Mouse (Mus musculus) forebrain, embryonic 11.5 days (tissue): ENCODE data around the gene Mmel1. TPM values are rescaled to one million over a fixed set of nuclear protein-coding genes. Genes with fewer than 3 reads are reported as not detected.

Experiments
- ATAC-seq: fragments of 200-750 bp; cut with Nextera tagmentation; replicated peaks from 2 replicates; pipeline ENCODE4 v1.8.0; 2017; ENCODE audit warnings: moderate TSS enrichment; ENCODE audit not compliant: low FRiP score
- DNase-seq: peaks from one replicate; pipeline ENCODE4 v3.0.0-alpha.2; 2017; ENCODE audit warnings: low spot score
- H3K27ac ChIP-seq: fragments of 300-500 bp; sonication (generic); 2 replicates; pipeline ENCODE4 v1.5.1; 2014; ENCODE audit warnings: low read depth, low read length
- H3K27me3 ChIP-seq: fragments of 300-500 bp; sonication (generic); 2 replicates; pipeline ENCODE4 v1.6.1; 2014; ENCODE audit warnings: mild to moderate bottlenecking, low read length, mixed read lengths; ENCODE audit not compliant: control insufficient read depth, insufficient read depth
- H3K36me3 ChIP-seq: fragments of 300-500 bp; sonication (generic); 2 replicates; pipeline ENCODE4 v1.6.1; 2014; ENCODE audit warnings: mild to moderate bottlenecking, low read length, moderate library complexity, mixed read lengths; ENCODE audit not compliant: control insufficient read depth, insufficient read depth
- H3K4me1 ChIP-seq: fragments of 300-500 bp; sonication (generic); replicated peaks from 2 replicates; pipeline ENCODE4 v1.6.1; 2014; ENCODE audit warnings: low read length, mixed read lengths; ENCODE audit not compliant: control insufficient read depth, insufficient read depth
- H3K4me2 ChIP-seq: fragments of 300-500 bp; sonication (generic); 2 replicates; pipeline ENCODE4 v1.6.1; 2014; ENCODE audit warnings: low read depth, mild to moderate bottlenecking, low read length, moderate library complexity, mixed read lengths; ENCODE audit not compliant: severe bottlenecking
- H3K4me3 ChIP-seq: fragments of 300-500 bp; sonication (generic); 2 replicates; pipeline ENCODE4 v1.5.1; 2014; ENCODE audit warnings: low read depth, low read length
- H3K9ac ChIP-seq: fragments of 300-500 bp; sonication (generic); 2 replicates; pipeline ENCODE4 v1.6.1; 2014; ENCODE audit warnings: low read length
- H3K9me3 ChIP-seq: fragments of 300-500 bp; sonication (generic); 2 replicates; pipeline ENCODE4 v1.6.1; 2016; ENCODE audit warnings: low read length, mixed read lengths; ENCODE audit not compliant: control insufficient read depth
- WGBS: fragments of 180-500 bp; shearing (Covaris S2); extraction: QIAGEN DNeasy Blood & Tissue Kit; methylation state at CpG from one replicate; pipeline ENCODE4 v1.1.7; 2014; 5-methylcytosine and 5-hydroxymethylcytosine counted together
- polyA plus RNA-seq: library from polyadenylated mRNA; unstranded; fragments of >200 nt; fragmentation: Nextera tagmentation; extraction: Ambion mirVana; gene quantifications from 2 replicates; pipeline ENCODE4 v1.2.1, GENCODE M21; 2014

The Mmel1 gene
- polyA plus RNA-seq, 1 experiment from 2014 or later: 0.21 TPM

DNA sequence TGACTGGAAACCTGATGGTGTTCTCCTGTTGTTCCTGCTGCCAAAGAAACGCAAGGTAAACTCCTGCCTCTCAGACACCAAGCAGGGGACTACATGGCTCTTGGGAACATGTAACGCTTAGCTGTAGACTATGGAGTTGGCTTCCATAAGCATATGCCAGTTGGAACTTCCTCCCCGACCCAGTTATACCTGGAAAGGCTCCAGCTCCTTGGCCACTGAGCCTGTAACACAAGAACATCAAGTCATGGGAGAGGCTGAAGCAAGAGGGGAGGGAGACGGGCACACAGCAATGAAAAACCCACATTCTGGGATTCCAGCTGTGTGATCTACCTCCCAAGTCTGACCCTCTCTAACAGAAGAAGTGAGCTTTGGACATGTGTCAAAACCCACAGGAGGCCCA is 52.9 kb downstream of the Mmel1 start:
- no peaks in the 10 kb centered on the region for H3K27me3 ChIP-seq
- H3K4me3 ChIP-seq: no peak overlapping the region
- H3K27ac ChIP-seq: no peak overlapping the region
- DNase-seq: no peak
- no peaks in the 10 kb centered on the region for H3K9me3 ChIP-seq
- no peak for ATAC-seq
- WGBS: 84% methylated on average over 4 of the region's 4 CpGs
- H3K9ac ChIP-seq: no peak overlapping the region
- no peaks in the 10 kb centered on the region for H3K4me1 ChIP-seq
- H3K36me3 ChIP-seq: no peaks in the 10 kb centered on the region
- H3K4me2 ChIP-seq: no peak overlapping the region

DNA sequence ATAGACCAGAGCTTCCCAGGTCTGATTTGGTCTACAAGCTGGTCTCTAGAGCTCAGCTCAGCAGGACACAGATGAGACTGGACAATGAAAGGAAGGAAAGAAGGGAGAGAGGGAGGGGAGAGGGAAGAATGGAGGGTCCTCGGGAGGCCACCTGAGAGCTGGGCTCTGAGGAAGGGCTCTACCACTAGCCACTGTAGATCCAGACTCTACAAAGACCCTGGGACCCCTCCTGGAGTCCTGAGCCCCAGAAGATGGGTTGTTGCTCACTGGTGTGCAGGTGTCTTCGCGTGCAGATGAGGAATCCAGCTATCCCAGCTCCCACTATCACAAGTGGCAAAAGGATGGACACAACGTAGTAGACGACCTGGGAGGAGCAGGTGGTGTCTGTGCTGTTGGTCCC is 53.5 kb downstream of the Mmel1 start:
- WGBS: 85% methylated on average over 5 of the region's 5 CpGs
- no peak for DNase-seq
- no peak overlapping the region for H3K4me3 ChIP-seq
- no peak overlapping the region for H3K9ac ChIP-seq
- no peaks in the 10 kb centered on the region for H3K27me3 ChIP-seq
- H3K4me1 ChIP-seq: no peaks in the 10 kb centered on the region
- ATAC-seq: no peak
- no peak overlapping the region for H3K27ac ChIP-seq
- H3K36me3 ChIP-seq: no peaks in the 10 kb centered on the region
- H3K4me2 ChIP-seq: no peak overlapping the region
- H3K9me3 ChIP-seq: no peaks in the 10 kb centered on the region

DNA sequence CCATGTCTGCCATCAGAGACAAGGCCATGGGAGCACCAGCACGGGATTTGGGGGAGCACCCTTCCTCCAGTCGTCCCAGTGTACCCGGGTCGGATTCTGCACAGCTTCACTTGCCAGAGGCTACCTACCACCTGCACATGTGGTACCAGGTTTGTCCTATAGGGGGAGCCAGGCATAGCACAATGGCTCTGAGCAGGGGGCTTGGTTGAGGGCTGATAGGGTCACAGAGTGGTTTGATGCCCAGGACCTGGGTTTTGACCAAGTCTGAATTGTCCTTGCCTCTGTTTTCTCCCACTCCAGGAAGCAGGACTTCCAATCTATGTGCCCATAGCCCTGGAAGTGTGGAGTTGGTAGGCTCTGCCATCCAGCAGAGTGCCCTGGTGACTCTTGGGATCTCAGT is 56.0 kb downstream of the Mmel1 start:
- Histone ChIP-seq H3K4me1 (no peaks in the 10 kb centered on the region), H3K4me2 (no peak overlapping the region), H3K4me3 (no peak overlapping the region), H3K36me3 (no peaks in the 10 kb centered on the region), H3K27ac (no peak overlapping the region), H3K9ac (no peak overlapping the region), H3K27me3 (no peaks in the 10 kb centered on the region), H3K9me3 (no peaks in the 10 kb centered on the region)
- DNase-seq (no peak), ATAC-seq (no peak)
- 64% methylated on average over 4 of the region's 4 CpGs for WGBS

DNA sequence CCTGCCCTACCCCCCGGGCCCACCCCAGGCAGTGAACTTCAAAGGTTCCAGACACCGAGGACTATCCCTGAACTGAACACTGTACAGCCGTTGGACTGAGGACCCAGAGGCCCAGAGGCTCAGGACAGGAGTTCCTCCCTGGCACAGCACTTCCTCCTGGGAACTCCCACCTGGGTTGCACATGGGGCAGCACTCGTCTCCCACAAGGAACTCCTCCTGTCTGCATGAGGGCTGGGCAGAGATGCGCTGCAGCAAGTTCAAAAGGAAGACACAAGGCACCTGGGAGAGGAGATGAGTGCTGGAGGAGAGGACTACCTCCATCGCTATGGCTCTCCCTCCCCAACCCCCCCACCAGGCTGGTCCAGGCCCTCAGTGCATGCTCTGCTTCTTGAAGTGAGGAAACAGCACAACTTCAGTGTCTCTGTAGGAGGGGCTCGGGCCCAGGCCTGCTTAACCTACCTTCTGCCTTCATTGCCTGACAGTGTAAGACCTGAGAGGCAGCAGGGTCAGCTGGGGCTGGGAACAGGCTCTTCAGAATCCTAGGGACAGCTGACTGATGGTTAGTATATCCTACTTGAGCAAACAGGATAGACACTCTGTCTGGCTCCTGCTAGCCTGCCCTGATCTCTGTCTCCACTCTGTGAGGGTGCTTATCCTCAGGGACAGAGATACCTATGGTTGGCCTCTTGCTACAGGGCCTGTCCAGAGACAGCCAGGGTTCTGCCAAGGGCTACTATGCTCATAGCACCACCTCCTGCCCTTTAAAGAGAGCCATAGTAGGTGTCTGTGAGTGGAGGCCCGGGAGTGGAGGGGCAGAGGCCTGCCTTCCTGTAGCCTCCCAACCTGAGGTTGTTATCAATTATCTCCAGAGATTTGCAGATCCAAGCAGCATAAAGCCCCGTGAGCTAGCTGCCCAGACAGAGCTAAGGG is 57.8 kb downstream of the Mmel1 start:
- ATAC-seq (no peak), DNase-seq (no peak)
- H3K9ac ChIP-seq: no peak overlapping the region
- no peaks in the 10 kb centered on the region for H3K27me3 ChIP-seq
- H3K4me1 ChIP-seq: no peaks in the 10 kb centered on the region
- H3K4me2 ChIP-seq: no peak overlapping the region
- H3K9me3 ChIP-seq: no peaks in the 10 kb centered on the region
- WGBS: 65% methylated on average over 9 of the region's 9 CpGs
- 0 out of 2 replicates have a peak overlapping the region, but pooled peaks have one; percentile 0 for H3K4me3 ChIP-seq
- peak overlapping the region; percentile 13; the same call in 1 of the 2 replicates for H3K27ac ChIP-seq
- H3K36me3 ChIP-seq: no peaks in the 10 kb centered on the region

DNA sequence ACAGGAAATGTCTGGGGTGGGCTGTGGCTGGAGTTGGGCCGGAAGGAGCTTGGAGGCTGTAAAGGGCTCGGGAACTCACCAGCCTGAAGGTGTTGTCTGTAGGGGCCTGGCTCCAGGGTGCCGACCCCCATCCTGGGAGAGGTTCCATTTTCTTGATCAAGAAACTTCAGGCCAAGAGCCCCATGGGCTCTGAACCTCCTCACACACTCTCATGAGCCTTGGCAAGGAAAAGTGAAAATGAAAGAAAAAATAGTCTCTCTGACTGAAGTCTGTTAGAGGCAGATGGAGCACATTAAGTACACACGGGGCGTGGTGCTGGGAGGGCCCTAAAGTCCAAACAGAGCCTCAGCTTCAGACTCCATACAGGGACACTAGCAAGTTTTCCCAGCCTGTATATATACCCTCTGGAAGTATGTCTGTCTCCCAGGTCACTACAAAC is 58.5 kb downstream of the Mmel1 start:
- H3K4me1 ChIP-seq: no peaks in the 10 kb centered on the region
- no peaks in the 10 kb centered on the region for H3K9me3 ChIP-seq
- no peaks in the 10 kb centered on the region for H3K27me3 ChIP-seq
- no peaks in the 10 kb centered on the region for H3K36me3 ChIP-seq
- 65% methylated on average over 5 of the region's 5 CpGs for WGBS
- no peak for DNase-seq
- no peak overlapping the region for H3K9ac ChIP-seq
- peak overlapping the region; percentile 13; the same call in 1 of the 2 replicates for H3K27ac ChIP-seq
- H3K4me3 ChIP-seq: no peak overlapping the region
- no peak for ATAC-seq
- H3K4me2 ChIP-seq: no peak overlapping the region

DNA sequence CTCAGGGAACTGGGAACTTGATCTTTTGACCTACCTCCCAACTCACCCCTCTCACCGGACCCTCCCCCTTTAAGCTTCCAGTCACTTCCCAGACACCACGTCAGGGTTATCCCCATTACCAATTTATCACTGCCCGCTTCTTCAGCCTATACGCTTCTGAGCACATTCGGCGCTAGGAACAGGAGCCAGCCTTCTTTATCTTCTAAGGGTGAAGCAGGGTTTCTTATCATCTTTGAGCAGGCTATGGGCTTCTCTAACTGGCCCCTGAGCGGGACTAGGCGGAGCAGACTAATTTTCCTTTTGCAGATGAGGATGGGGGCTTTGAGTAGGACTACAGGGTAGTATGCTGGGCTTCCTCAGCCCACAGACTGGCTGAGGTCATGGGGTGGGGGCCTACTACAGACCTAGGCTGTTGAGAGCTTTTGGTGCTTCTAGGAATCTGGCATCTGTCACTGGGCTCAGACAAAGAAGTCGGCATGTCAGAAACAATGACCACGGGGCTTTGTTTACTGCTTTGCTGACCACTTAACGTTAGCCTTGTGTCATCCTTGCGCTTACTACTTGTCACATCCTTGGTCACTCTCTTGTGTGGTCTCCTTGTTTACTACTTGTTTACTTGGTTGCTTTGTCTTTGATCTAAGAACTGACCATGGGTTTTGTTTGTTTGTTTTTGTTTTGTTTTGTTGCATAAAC is 59.2 kb downstream of the Mmel1 start, which contains the start of gene Tnfrsf14:
Gene Tnfrsf14, minus strand, starts transcription at position 169 of the 693 bp plus-strand sequence.
- 64% methylated on average over 12 of the region's 12 CpGs for WGBS
- no peak within 1 kb of the TSS for H3K9ac ChIP-seq
- H3K4me3 ChIP-seq: 0 out of 2 replicates have a peak within 1 kb of the TSS, but pooled peaks have one; percentile 0
- no peaks in the 10 kb centered on the region for H3K4me1 ChIP-seq
- DNase-seq (no peak), ATAC-seq (no peak)
- no peaks in the 10 kb centered on the region for H3K27me3 ChIP-seq
- peak within 1 kb of the TSS; percentile 13; the same call in 1 of the 2 replicates for H3K27ac ChIP-seq
- H3K36me3 ChIP-seq: no peaks in the 10 kb centered on the region
- H3K9me3 ChIP-seq: no peaks in the 10 kb centered on the region
- no peak within 1 kb of the TSS for H3K4me2 ChIP-seq

DNA sequence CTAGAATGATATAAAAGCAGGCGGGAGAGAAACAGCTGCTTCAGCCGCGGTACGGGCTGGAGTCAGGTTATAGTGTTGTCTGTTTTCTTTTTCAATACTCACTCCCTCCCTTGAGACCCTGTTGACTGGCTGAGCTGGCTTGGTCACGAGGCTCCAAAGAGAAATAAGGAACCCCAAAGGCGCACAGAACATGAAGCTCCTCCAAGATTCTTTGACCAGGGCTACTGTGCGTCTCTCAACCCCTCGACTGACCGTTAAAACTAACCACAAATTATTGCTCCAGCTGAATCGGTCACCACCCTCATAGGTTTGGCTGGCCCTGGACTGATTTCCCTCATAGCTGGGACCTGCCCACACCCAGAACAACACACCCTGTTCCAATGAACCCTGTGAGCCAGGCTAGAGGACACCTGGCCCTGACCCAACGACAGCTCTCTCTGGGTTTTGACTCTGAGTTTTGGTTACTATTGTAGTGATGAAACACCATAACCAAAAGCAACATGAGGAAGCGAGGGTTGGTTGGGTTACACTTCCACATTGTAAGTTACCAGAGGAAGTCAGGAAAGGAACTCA is 59.8 kb downstream of the Mmel1 start:
- ATAC-seq: no peak
- H3K36me3 ChIP-seq: no peaks in the 10 kb centered on the region
- H3K27ac ChIP-seq: no peak overlapping the region
- no peak overlapping the region for H3K9ac ChIP-seq
- no peaks in the 10 kb centered on the region for H3K9me3 ChIP-seq
- no peaks in the 10 kb centered on the region for H3K4me1 ChIP-seq
- DNase-seq: no peak
- no peak overlapping the region for H3K4me2 ChIP-seq
- no peaks in the 10 kb centered on the region for H3K27me3 ChIP-seq
- 89% methylated on average over 12 of the region's 12 CpGs for WGBS
- H3K4me3 ChIP-seq: no peak overlapping the region

DNA sequence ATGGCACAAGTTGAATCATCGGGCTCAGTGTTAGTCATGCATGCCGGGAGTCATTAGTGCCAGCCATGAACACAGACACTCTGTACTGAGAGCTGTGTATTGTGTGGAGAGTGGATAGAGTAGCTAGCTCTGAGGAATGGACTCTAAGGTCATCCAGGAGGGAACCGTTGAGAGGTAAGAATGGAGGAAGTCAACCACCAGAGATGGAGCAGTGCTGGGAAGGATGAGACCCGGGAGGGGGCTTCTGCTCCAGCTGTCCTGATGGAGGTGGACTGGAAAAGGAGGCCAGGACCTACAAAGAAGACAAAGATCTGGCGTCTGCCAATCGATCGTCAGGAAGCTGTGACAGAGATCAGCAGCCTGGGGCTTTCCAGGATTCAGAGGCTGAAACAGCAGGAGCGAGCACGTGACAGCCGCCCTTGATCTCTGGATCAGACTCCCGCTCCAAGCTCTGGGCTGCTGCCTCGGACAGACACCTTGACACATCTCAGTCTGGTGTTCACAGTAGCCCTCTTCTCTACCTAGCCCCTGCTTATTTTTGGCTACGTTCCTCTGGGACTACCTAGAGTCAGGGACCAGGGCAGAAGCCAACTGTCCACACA is 64.0 kb downstream of the Mmel1 start:
- DNase-seq (no peak), ATAC-seq (no peak)
- 63% methylated on average over 13 of the region's 13 CpGs for WGBS
- H3K4me2 ChIP-seq: no peak overlapping the region
- no peak overlapping the region for H3K4me3 ChIP-seq
- no peaks in the 10 kb centered on the region for H3K27me3 ChIP-seq
- H3K36me3 ChIP-seq: no peaks in the 10 kb centered on the region
- no peak overlapping the region for H3K27ac ChIP-seq
- no peaks in the 10 kb centered on the region for H3K9me3 ChIP-seq
- no peak overlapping the region for H3K9ac ChIP-seq
- 0 out of 2 replicates have a peak, but pooled peaks cover 2% of the 10 kb centered on the region for H3K4me1 ChIP-seq
